Mouse (Mus musculus): ENCODE measurements around the gene Rag2. TPM values are rescaled to one million over a fixed set of nuclear protein-coding genes. Genes with fewer than 3 reads are reported as not detected.

Gene Rag2
- 0.11 TPM in 1 of 2 replicates, not detected in the other for polyA plus RNA-seq (2015; fragmentation: Nextera tagmentation; extraction: Ambion mirVana)

- H3K27me3 ChIP-seq (ENCODE audit: control insufficient read depth, insufficient read depth, low read depth, low read length): no peaks in the 10 kb centered on the region
- H3K36me3 ChIP-seq (ENCODE audit: control insufficient read depth, insufficient read depth, low read length): no peaks in the 10 kb centered on the region
- no peak for ATAC-seq
- no peak within 1 kb of the TSS for H3K4me3 ChIP-seq (ENCODE audit: low read depth, low read length)
- H3K4me2 ChIP-seq (ENCODE audit: low read length): no peak within 1 kb of the TSS
- peaks cover 9% of the 10 kb centered on the region; the same call in 1 of the 2 replicates for H3K4me1 ChIP-seq (ENCODE audit: control insufficient read depth, insufficient read depth, low read length)
- no peak within 1 kb of the TSS for H3K27ac ChIP-seq (ENCODE audit: low read length)
- no peak within 1 kb of the TSS for H3K9ac ChIP-seq (ENCODE audit: low read depth, low read length)
- no peaks in the 10 kb centered on the region for H3K9me3 ChIP-seq (replicated peaks; ENCODE audit: control insufficient read depth, low read length, poor library complexity, severe bottlenecking)
- WGBS: 62% methylated on average over 4 of the region's 4 CpGs
Measured at GRCm38 (mm10) chr2:101624526-101624925, at the start of gene Rag2. Gene Rag2, plus strand, starts transcription at chr2:101624718.

DNA sequence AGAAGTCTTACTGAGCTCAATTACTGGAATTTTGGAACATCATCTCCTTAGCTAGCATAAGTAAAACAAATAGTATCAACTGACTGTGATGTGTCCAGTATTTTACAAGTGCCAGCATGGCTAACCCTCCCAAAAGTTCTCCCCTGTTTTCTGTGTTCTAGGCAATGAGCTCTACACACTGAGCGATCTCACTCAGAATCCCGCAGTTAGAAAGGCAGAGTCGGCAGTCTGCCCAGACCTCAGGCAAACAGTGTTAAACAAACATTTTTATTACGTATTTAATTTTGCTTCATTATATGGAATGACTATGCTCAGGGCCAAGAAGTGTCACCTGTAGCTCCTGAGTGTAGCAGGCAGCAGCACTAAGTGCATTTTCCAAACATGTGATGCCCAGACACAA is 47.3 kb upstream of the Rag2 start:
- Histone ChIP-seq H3K9me3 (replicated peaks; ENCODE audit: control insufficient read depth, low read length, poor library complexity, severe bottlenecking) (no peaks in the 10 kb centered on the region), H3K4me1 (ENCODE audit: control insufficient read depth, insufficient read depth, low read length) (0 out of 2 replicates have a peak, but pooled peaks cover 3% of the 10 kb centered on the region), H3K4me2 (ENCODE audit: low read length) (no peak overlapping the region), H3K4me3 (ENCODE audit: low read depth, low read length) (no peak overlapping the region), H3K27me3 (ENCODE audit: control insufficient read depth, insufficient read depth, low read depth, low read length) (no peaks in the 10 kb centered on the region), H3K27ac (ENCODE audit: low read length) (no peak overlapping the region), H3K9ac (ENCODE audit: low read depth, low read length) (no peak overlapping the region), H3K36me3 (ENCODE audit: control insufficient read depth, insufficient read depth, low read length) (no peaks in the 10 kb centered on the region)
- 91% methylated on average over 4 of the region's 4 CpGs for WGBS
- no peak for ATAC-seq

- ATAC-seq: no peak
- WGBS: 90% methylated on average over 2 of the region's 2 CpGs
- H3K27ac ChIP-seq (ENCODE audit: low read length): no peak overlapping the region
- H3K27me3 ChIP-seq (ENCODE audit: control insufficient read depth, insufficient read depth, low read depth, low read length): no peaks in the 10 kb centered on the region
- H3K9me3 ChIP-seq (replicated peaks; ENCODE audit: control insufficient read depth, low read length, poor library complexity, severe bottlenecking): no peaks in the 10 kb centered on the region
- no peaks in the 10 kb centered on the region for H3K36me3 ChIP-seq (ENCODE audit: control insufficient read depth, insufficient read depth, low read length)
- 0 out of 2 replicates have a peak, but pooled peaks cover 2% of the 10 kb centered on the region for H3K4me1 ChIP-seq (ENCODE audit: control insufficient read depth, insufficient read depth, low read length)
- H3K4me3 ChIP-seq (ENCODE audit: low read depth, low read length): no peak overlapping the region
- no peak overlapping the region for H3K9ac ChIP-seq (ENCODE audit: low read depth, low read length)
- no peak overlapping the region for H3K4me2 ChIP-seq (ENCODE audit: low read length)
Measured at GRCm38 (mm10) chr2:101580027-101580426, 44.5 kb upstream of the Rag2 start.

DNA sequence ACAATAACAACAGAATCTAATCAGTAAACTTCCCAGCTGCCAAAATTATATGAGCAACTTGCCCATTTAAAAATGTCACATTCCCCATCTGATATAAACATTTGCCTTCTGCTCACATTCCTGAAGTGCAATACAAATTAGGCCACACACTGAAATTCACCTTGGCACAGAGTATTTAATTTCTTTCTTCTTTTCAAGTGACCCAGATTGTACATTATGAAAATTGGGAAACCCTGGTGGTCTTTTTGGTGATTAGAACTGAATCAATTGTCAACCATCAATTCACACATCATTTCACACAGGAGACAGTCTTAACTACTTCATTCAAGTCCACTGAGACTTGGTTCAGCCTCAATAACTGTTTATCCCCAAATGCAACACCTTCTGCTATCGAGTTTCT is 44.1 kb upstream of the Rag2 start:
- Histone ChIP-seq H3K4me2 (ENCODE audit: low read length) (no peak overlapping the region), H3K27me3 (ENCODE audit: control insufficient read depth, insufficient read depth, low read depth, low read length) (no peaks in the 10 kb centered on the region), H3K4me1 (ENCODE audit: control insufficient read depth, insufficient read depth, low read length) (no peaks in the 10 kb centered on the region), H3K4me3 (ENCODE audit: low read depth, low read length) (no peak overlapping the region), H3K36me3 (ENCODE audit: control insufficient read depth, insufficient read depth, low read length) (no peaks in the 10 kb centered on the region), H3K27ac (ENCODE audit: low read length) (no peak overlapping the region), H3K9me3 (replicated peaks; ENCODE audit: control insufficient read depth, low read length, poor library complexity, severe bottlenecking) (no peaks in the 10 kb centered on the region), H3K9ac (ENCODE audit: low read depth, low read length) (no peak overlapping the region)
- WGBS: 61% methylated on average over 1 of the region's 1 CpGs
- no peak for ATAC-seq

DNA sequence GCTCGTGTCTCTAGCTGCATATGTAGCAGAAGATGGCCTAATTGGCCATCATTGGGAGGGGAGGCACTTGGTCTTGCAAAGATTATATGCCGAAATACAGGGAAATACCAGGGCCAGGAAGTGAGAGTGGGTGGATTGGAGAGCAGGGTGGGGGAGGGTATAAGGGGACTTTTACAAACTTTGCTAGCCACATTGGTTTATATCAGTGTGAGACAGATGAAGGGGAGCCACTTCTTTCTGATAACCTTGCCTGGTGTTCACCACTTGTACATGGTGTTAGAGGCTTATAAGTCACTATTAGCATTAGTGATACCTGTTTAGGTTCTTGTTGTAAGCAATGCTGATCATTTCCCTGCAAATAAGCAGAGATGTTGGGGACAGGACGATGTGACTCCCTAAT is 43.5 kb upstream of the Rag2 start:
- Histone ChIP-seq H3K36me3 (ENCODE audit: control insufficient read depth, insufficient read depth, low read length) (no peaks in the 10 kb centered on the region), H3K27ac (ENCODE audit: low read length) (no peak overlapping the region), H3K27me3 (ENCODE audit: control insufficient read depth, insufficient read depth, low read depth, low read length) (no peaks in the 10 kb centered on the region), H3K4me1 (ENCODE audit: control insufficient read depth, insufficient read depth, low read length) (no peaks in the 10 kb centered on the region), H3K4me3 (ENCODE audit: low read depth, low read length) (no peak overlapping the region), H3K4me2 (ENCODE audit: low read length) (no peak overlapping the region), H3K9me3 (replicated peaks; ENCODE audit: control insufficient read depth, low read length, poor library complexity, severe bottlenecking) (no peaks in the 10 kb centered on the region), H3K9ac (ENCODE audit: low read depth, low read length) (no peak overlapping the region)
- ATAC-seq: no peak
- 88% methylated on average over 3 of the region's 3 CpGs for WGBS

GRCm38 (mm10) chr2:101581418-101581817 is 43.1 kb upstream of the Rag2 start:
- Histone ChIP-seq H3K27ac (ENCODE audit: low read length) (no peak overlapping the region), H3K4me1 (ENCODE audit: control insufficient read depth, insufficient read depth, low read length) (no peaks in the 10 kb centered on the region), H3K4me3 (ENCODE audit: low read depth, low read length) (no peak overlapping the region), H3K4me2 (ENCODE audit: low read length) (no peak overlapping the region), H3K9me3 (replicated peaks; ENCODE audit: control insufficient read depth, low read length, poor library complexity, severe bottlenecking) (no peaks in the 10 kb centered on the region), H3K9ac (ENCODE audit: low read depth, low read length) (no peak overlapping the region), H3K27me3 (ENCODE audit: control insufficient read depth, insufficient read depth, low read depth, low read length) (no peaks in the 10 kb centered on the region), H3K36me3 (ENCODE audit: control insufficient read depth, insufficient read depth, low read length) (no peaks in the 10 kb centered on the region)
- no peak for ATAC-seq
- WGBS: 88% methylated on average over 3 of the region's 3 CpGs

- WGBS: 32% methylated on average over 8 of the region's 8 CpGs
- Histone ChIP-seq H3K9ac (ENCODE audit: low read depth, low read length) (no peak overlapping the region), H3K4me1 (ENCODE audit: control insufficient read depth, insufficient read depth, low read length) (peaks cover 10% of the 10 kb centered on the region), H3K4me2 (ENCODE audit: low read length) (no peak overlapping the region), H3K4me3 (ENCODE audit: low read depth, low read length) (no peak overlapping the region), H3K9me3 (replicated peaks; ENCODE audit: control insufficient read depth, low read length, poor library complexity, severe bottlenecking) (no peaks in the 10 kb centered on the region), H3K27me3 (ENCODE audit: control insufficient read depth, insufficient read depth, low read depth, low read length) (no peaks in the 10 kb centered on the region), H3K27ac (ENCODE audit: low read length) (no peak overlapping the region), H3K36me3 (ENCODE audit: control insufficient read depth, insufficient read depth, low read length) (no peaks in the 10 kb centered on the region)
- no peak for ATAC-seq
Measured at GRCm38 (mm10) chr2:101591356-101591755, 33.2 kb upstream of the Rag2 start.

DNA sequence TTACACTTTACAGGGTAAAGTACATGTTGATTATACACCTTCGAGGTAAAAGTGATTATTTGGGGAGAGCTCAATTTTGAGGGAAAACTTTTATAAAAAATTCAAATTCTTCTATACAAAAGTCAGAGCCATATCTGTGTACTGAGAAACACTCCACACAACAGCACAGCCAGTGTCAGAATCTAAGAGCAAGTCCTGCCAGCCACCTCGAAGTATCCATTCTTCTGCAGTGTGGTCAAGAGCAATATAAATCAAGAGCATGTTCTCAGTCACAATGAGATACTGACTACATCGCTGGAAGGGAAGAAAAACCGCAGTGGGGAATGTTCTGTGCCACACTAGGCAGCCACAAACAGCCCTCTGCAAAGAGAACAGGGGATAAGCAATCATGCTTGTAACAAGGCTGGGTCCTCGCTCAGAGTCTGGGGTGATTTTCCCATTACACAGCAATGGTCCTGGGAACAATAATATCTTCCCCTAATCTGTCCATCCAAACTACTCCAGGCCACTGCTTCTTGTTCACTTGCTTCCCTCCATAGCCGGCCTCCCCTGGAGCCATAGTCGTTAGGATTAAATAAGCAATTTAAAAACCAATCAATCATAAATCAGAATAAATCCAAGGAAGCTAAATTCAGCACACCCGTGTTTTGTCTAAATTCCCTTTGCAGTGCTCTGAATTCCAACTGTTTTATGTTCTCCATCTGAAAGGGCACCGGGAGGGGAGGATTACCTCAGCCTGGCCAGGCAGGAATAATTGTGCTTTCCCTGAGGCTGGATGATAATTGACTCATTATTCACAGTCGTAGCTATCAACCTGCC is 32.3 kb upstream of the Rag2 start:
- H3K4me3 ChIP-seq (ENCODE audit: low read depth, low read length): no peak overlapping the region
- H3K36me3 ChIP-seq (ENCODE audit: control insufficient read depth, insufficient read depth, low read length): no peaks in the 10 kb centered on the region
- peak overlapping the region; percentile 71 for H3K27ac ChIP-seq (ENCODE audit: low read length)
- no peak overlapping the region for H3K4me2 ChIP-seq (ENCODE audit: low read length)
- peaks cover 10% of the 10 kb centered on the region for H3K4me1 ChIP-seq (ENCODE audit: control insufficient read depth, insufficient read depth, low read length)
- ATAC-seq: peak; percentile 83
- 9% methylated on average over 10 of the region's 10 CpGs for WGBS
- H3K27me3 ChIP-seq (ENCODE audit: control insufficient read depth, insufficient read depth, low read depth, low read length): no peaks in the 10 kb centered on the region
- no peaks in the 10 kb centered on the region for H3K9me3 ChIP-seq (replicated peaks; ENCODE audit: control insufficient read depth, low read length, poor library complexity, severe bottlenecking)
- H3K9ac ChIP-seq (ENCODE audit: low read depth, low read length): peak overlapping the region; percentile 17; the same call in 1 of the 2 replicates

DNA sequence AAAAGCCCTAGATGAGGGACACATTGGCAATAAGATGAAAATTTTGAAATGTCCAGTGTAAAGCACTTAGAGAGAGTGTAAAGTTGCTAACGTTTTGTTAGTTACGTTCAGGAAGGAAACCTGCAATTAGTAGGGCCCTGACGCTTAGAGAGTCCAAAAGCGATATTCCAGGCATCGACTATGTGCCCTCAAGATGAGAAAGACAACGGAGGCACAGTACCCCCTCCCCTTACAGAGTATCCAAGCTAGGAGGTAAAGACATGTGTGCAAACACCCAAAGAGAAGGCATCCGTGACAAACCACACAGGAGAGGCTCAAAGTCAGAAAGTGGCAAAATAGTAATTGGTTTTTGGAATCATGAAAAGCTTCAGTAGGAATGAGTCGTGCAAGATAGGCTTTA is 31.6 kb upstream of the Rag2 start:
- H3K4me2 ChIP-seq (ENCODE audit: low read length): no peak overlapping the region

More for the DNA sequence above, 31.6 kb upstream of the Rag2 start:
- WGBS: 26% methylated on average over 8 of the region's 8 CpGs
- H3K27me3 ChIP-seq (ENCODE audit: control insufficient read depth, insufficient read depth, low read depth, low read length): no peaks in the 10 kb centered on the region
- H3K9me3 ChIP-seq (replicated peaks; ENCODE audit: control insufficient read depth, low read length, poor library complexity, severe bottlenecking): no peaks in the 10 kb centered on the region
- H3K27ac ChIP-seq (ENCODE audit: low read length): peak overlapping the region; percentile 71; the same call in 1 of the 2 replicates
- H3K36me3 ChIP-seq (ENCODE audit: control insufficient read depth, insufficient read depth, low read length): no peaks in the 10 kb centered on the region
- peak; percentile 68 for ATAC-seq
- H3K4me3 ChIP-seq (ENCODE audit: low read depth, low read length): no peak overlapping the region
- H3K4me1 ChIP-seq (ENCODE audit: control insufficient read depth, insufficient read depth, low read length): peaks cover 10% of the 10 kb centered on the region
- H3K9ac ChIP-seq (ENCODE audit: low read depth, low read length): no peak overlapping the region
